In the genomic region with DNA sequence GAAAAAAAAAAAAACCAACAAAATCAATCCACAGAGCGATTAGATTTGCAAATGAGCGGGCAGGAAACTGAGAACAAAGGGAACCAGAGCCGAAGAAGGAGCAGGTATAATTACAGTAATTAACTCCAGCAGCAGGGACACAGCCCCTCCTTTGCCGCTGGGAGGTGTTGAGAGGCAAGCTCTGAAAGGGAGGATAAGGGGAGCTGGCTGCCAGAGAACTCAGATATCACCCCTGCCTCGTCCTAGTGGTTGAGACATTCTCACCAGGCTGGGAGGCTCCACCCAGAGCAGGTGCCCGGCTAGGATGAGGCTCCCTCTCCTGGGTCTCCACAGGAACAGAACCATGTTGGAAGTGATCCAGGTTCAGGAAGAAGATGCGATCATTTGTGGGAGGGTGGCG, we compare ENCODE assay signal across 9 mouse cellular contexts.
DNase-seq lines count a peak whose midpoint lies in the region; ATAC-seq lines count a peak whose summit lies in the region.
"Had no signal": no experiment of that assay in that cellular context is flagged by ENCODE, and none has a peak within 500 bp of the region (broad histone marks: within the 10 kb centered on the region; RNA-seq: fewer than 3 reads in every experiment).

No protein-coding gene starts in this region.

- no peak overlapping the region for H3K4me3 ChIP-seq in hindbrain, embryonic 13.5 days
- H3K4me3 ChIP-seq in midbrain, embryonic 16.5 days (ENCODE audit: low read depth, low read length) = no peak overlapping the region
- H3K4me3 ChIP-seq: heart, embryonic 13.5 days had no signal

- ATAC-seq in hindbrain, embryonic 13.5 days (ENCODE audit: low FRiP score) = peak; percentile 75
- peak; percentile 58; the same call in 1 of the 2 replicates for ATAC-seq in midbrain, embryonic 16.5 days

- 18% methylated on average over 8 of the region's 8 CpGs for WGBS in hindbrain, embryonic 13.5 days
- WGBS in midbrain, embryonic 16.5 days = 14% methylated on average over 8 of the region's 8 CpGs

- H3K27ac ChIP-seq in hindbrain, embryonic 13.5 days = peak overlapping the region; percentile 49; the same call in 1 of the 2 replicates
- no peak overlapping the region for H3K27ac ChIP-seq in midbrain, embryonic 16.5 days (ENCODE audit: low read length)
- H3K27ac ChIP-seq: heart, embryonic 13.5 days had no signal

- DNase-seq in adrenal gland, adult 8-10 months = peak; percentile 1
- DNase-seq in adrenal gland, adult 2 months = no peak
- DNase-seq in embryo, embryonic 9.5 days (ENCODE audit: extremely low spot score) = peak; percentile 7
- DNase-seq in urinary bladder, adult 18-20 months (ENCODE audit: low spot score in 2 of 2) = no peak
- DNase-seq in adrenal gland, postnatal 36 days = no peak
- DNase-seq in heart, adult 18-20 months = no peak

- no peak overlapping the region for H3K4me2 ChIP-seq in hindbrain, embryonic 13.5 days
- H3K4me2 ChIP-seq in midbrain, embryonic 16.5 days (ENCODE audit: low read length) = no peak overlapping the region
- H3K4me2 ChIP-seq: heart, embryonic 13.5 days had no signal

- no peaks in the 10 kb centered on the region for H3K9me3 ChIP-seq in hindbrain, embryonic 13.5 days
- H3K9me3 ChIP-seq in midbrain, embryonic 16.5 days (replicated peaks; ENCODE audit: control insufficient read depth, low read length, poor library complexity, severe bottlenecking) = no peaks in the 10 kb centered on the region
- H3K9me3 ChIP-seq: heart, embryonic 13.5 days had no signal

- H3K9ac ChIP-seq in hindbrain, embryonic 13.5 days = no peak overlapping the region
- no peak overlapping the region for H3K9ac ChIP-seq in midbrain, embryonic 16.5 days (ENCODE audit: low read depth, low read length)
- H3K9ac ChIP-seq: heart, embryonic 13.5 days had no signal

- peaks cover 4% of the 10 kb centered on the region; the same call in 1 of the 2 replicates for H3K4me1 ChIP-seq in hindbrain, embryonic 13.5 days (replicated peaks)
- peaks cover 3% of the 10 kb centered on the region; the same call in 1 of the 2 replicates for H3K4me1 ChIP-seq in midbrain, embryonic 16.5 days (ENCODE audit: control insufficient read depth, insufficient read depth, low read length)

- no peaks in the 10 kb centered on the region for H3K27me3 ChIP-seq in hindbrain, embryonic 13.5 days
- H3K27me3 ChIP-seq in midbrain, embryonic 16.5 days (ENCODE audit: control insufficient read depth, insufficient read depth, low read depth, low read length) = no peaks in the 10 kb centered on the region
- H3K27me3 ChIP-seq: heart, embryonic 13.5 days had no signal

- H3K36me3 ChIP-seq in hindbrain, embryonic 13.5 days = no peaks in the 10 kb centered on the region
- H3K36me3 ChIP-seq in midbrain, embryonic 16.5 days (ENCODE audit: control insufficient read depth, insufficient read depth, low read length) = no peaks in the 10 kb centered on the region
- H3K36me3 ChIP-seq: heart, embryonic 13.5 days had no signal

Comparison
In these comparisons a context has a peak if more than half of its experiments do, and no peak if none do; other contexts are left out.
1. DNase-seq: peak in adrenal gland, adult 8-10 months (single experiment) and embryo, embryonic 9.5 days (single experiment); none in adrenal gland, adult 2 months (single experiment), urinary bladder, adult 18-20 months (0 of 2), adrenal gland, postnatal 36 days (0 of 2) and heart, adult 18-20 months (0 of 2).